Comparison of ENCODE assay signal across 14 mouse cellular contexts in genomic region chr8:63760891-63761290, GRCm38 (mm10).
DNase-seq lines count a peak whose midpoint lies in the region.
"Had no signal": no experiment of that assay in that cellular context is flagged by ENCODE, and none has a peak within 500 bp of the region (broad histone marks: within the 10 kb centered on the region; RNA-seq: fewer than 3 reads in every experiment).

No protein-coding gene starts in this region.

- intact Hi-C loops in gastrocnemius, postnatal 14 days (cut with DNase I; ENCODE audit: low total_unique reads), result no loop called here
- intact Hi-C loops in heart, postnatal 36 days (cut with DNase I), result no loop called here

- DNase-seq in ES-CJ7 (ENCODE audit: low read depth, low spot score) (peak; percentile 76), R1 (ENCODE audit: low read depth, low spot score) (peak; percentile 97)
- DNase-seq in gastrocnemius, postnatal 14 days, result no peak
- DNase-seq in spleen, postnatal 14 days (ENCODE audit: low spot score in 2 of 2), result no peak
- DNase-seq in heart, postnatal 36 days, result no peak
- DNase-seq: adrenal gland, postnatal 10 days; adrenal gland, postnatal 25 days; cerebellum, adult 11 months; cerebellum, adult 18-20 months; cerebellum, adult 8-10 months; cerebellum, adult 9-11 months; cerebellum, postnatal 14 days; cerebellum, postnatal 36 days; embryo, embryonic 11 days had no signal

Comparison
In these comparisons a context has a peak if more than half of its experiments do, and no peak if none do; other contexts are left out.
1. DNase-seq: peak in ES-CJ7 (single experiment) and R1 (single experiment); none in gastrocnemius, postnatal 14 days (single experiment), spleen, postnatal 14 days (0 of 2) and heart, postnatal 36 days (0 of 2).